Mouse (Mus musculus) liver, embryonic 11.5 days (tissue): ENCODE results near the gene Cntnap2. TPM values are rescaled to one million over a fixed set of nuclear protein-coding genes. Genes with fewer than 3 reads are reported as not detected.

Source experiments
- ATAC-seq: fragments of 200-750 bp; cut with Nextera tagmentation; replicated peaks from 2 replicates; pipeline ENCODE4 v1.8.0; 2017; ENCODE audit warnings: moderate number of reproducible peaks, mild to moderate bottlenecking, moderate TSS enrichment, moderate library complexity; ENCODE audit not compliant: low FRiP score
- DNase-seq: peaks from one replicate; pipeline ENCODE4 v3.0.0-alpha.2; 2017; ENCODE audit warnings: low spot score
- H3K27ac ChIP-seq: fragments of 300-500 bp; sonication (generic); 2 replicates; pipeline ENCODE4 v1.5.1; 2014; ENCODE audit warnings: mild to moderate bottlenecking, low read depth, low read length, control low read depth
- H3K27me3 ChIP-seq: fragments of 300-500 bp; sonication (generic); replicated peaks from 2 replicates; pipeline ENCODE4 v1.6.1; 2014; ENCODE audit warnings: low read length, mixed read lengths; ENCODE audit not compliant: control insufficient read depth, insufficient read depth
- H3K36me3 ChIP-seq: fragments of 300-500 bp; sonication (generic); 2 replicates; pipeline ENCODE4 v1.6.1; 2014; ENCODE audit warnings: mild to moderate bottlenecking, low read length, moderate library complexity, mixed read lengths; ENCODE audit not compliant: control insufficient read depth, insufficient read depth
- H3K4me1 ChIP-seq: fragments of 300-500 bp; sonication (generic); replicated peaks from 2 replicates; pipeline ENCODE4 v1.6.1; 2014; ENCODE audit warnings: low read length, mixed read lengths; ENCODE audit not compliant: control insufficient read depth, insufficient read depth
- H3K4me2 ChIP-seq: fragments of 300-500 bp; sonication (generic); 2 replicates; pipeline ENCODE4 v1.6.1; 2014; ENCODE audit warnings: mild to moderate bottlenecking, control low read depth, moderate library complexity
- H3K4me3 ChIP-seq: fragments of 300-500 bp; sonication (generic); 2 replicates; pipeline ENCODE4 v1.5.1; 2014; ENCODE audit warnings: low read depth, low read length, control low read depth
- H3K9ac ChIP-seq: fragments of 300-500 bp; sonication (generic); 2 replicates; pipeline ENCODE4 v1.6.1; 2014; ENCODE audit warnings: low read depth, low read length, control low read depth
- H3K9me3 ChIP-seq: fragments of 300-500 bp; sonication (generic); 2 replicates; pipeline ENCODE4 v1.6.1; 2016; ENCODE audit warnings: low read length, inconsistent platforms, mixed read lengths; ENCODE audit not compliant: control insufficient read depth
- WGBS: fragments of 180-500 bp; shearing (Covaris S2); extraction: QIAGEN DNeasy Blood & Tissue Kit; methylation state at CpG from one replicate; pipeline ENCODE4 v1.1.7; 2014; 5-methylcytosine and 5-hydroxymethylcytosine counted together
- polyA plus RNA-seq: library from polyadenylated mRNA; unstranded; fragments of >200 nt; fragmentation: Nextera tagmentation; extraction: Ambion mirVana; gene quantifications from 2 replicates; pipeline ENCODE4 v1.2.1, GENCODE M21; 2014

Gene Cntnap2
- polyA plus RNA-seq, 1 experiment from 2014 or later, result 1.2 TPM

DNA sequence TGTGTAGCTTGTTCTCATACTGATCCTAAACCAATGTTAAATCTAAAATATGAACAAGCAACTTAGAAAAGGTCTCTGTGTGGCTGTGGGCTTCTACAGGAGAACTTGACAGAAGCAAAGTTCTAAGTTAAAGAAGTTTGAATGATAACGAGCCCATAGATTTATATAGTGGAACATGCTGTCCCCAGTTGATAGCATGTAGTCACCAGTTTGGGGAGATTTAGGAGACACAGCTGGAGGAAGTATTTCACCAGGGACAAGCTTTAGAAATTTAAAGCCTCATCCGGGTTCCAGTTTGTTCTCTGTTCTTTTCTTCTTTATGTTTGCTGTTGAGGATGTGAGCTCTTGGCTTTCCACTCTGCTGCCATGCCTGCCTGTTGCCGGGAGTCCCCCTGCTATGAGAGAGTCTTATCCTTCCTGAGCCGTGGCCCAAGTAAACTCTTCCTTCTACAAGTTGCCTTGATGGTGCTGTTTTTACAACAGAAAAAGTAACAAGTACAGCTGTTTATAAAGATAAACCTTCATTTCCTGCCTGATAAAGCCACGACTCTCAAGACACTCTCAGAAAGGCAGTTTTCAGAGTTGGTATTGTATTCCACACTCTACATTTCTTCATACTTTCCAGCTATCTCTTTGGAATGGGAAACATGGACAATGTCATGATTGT lies 2264.1 kb downstream of the Cntnap2 start:
- DNase-seq, result no peak
- no peaks in the 10 kb centered on the region for H3K36me3 ChIP-seq
- H3K27me3 ChIP-seq, result no peaks in the 10 kb centered on the region
- peak overlapping the region; percentile 33 for H3K4me2 ChIP-seq
- 32% methylated on average over 5 of the region's 5 CpGs for WGBS
- peak overlapping the region; percentile 50; the same call in 1 of the 2 replicates for H3K27ac ChIP-seq
- H3K4me3 ChIP-seq, result no peak overlapping the region
- H3K4me1 ChIP-seq, result peaks cover 10% of the 10 kb centered on the region
- no peak overlapping the region for H3K9ac ChIP-seq
- peak; percentile 57; the same call in 1 of the 2 replicates for ATAC-seq
- no peaks in the 10 kb centered on the region for H3K9me3 ChIP-seq

DNA sequence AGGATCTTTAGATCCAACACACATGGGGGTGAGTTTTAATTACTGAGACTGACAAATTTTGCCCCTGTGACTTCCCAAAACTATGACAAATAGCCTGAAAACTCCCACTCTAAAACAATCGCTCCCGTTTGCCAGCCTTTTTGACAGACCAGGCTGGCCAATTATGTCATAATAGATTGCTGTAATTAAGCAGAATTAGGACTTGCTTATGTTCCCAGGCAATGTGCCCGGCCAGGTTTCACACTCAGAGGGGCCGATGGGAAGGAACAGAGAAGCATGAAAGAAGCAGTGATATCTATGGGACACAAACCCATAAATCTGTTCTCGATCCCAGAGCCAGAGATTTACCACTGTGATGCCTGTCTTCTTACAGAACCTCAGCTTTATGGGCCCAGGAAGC lies 2264.7 kb downstream of the Cntnap2 start:
- Histone ChIP-seq H3K4me2 (no peak overlapping the region), H3K27me3 (no peaks in the 10 kb centered on the region), H3K9ac (no peak overlapping the region), H3K4me1 (peaks cover 10% of the 10 kb centered on the region), H3K27ac (no peak overlapping the region), H3K4me3 (no peak overlapping the region), H3K9me3 (no peaks in the 10 kb centered on the region), H3K36me3 (no peaks in the 10 kb centered on the region)
- DNase-seq (no peak), ATAC-seq (no peak)
- 48% methylated on average over 5 of the region's 5 CpGs for WGBS

DNA sequence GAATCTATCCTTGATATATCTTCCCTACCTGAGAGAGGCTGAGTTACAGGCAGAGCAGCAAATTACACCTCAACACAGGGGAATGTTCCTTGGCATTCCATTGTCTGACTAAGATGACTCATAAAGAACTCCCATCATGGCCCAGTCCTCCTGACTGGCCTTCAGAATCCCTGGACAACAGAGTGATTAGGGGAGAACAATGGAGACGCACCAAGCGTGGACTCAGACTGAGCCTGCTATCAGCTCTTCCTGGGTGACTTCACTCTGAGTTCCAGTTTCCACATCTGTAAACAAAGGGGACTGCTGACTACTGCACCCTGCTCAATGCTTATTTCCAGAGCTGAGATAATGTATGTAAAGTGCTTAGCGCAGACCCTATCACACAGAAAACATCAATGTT lies 2269.1 kb downstream of the Cntnap2 start:
- Histone ChIP-seq H3K9ac (no peak overlapping the region), H3K27me3 (no peaks in the 10 kb centered on the region), H3K4me1 (peaks cover 9% of the 10 kb centered on the region), H3K27ac (no peak overlapping the region), H3K4me3 (no peak overlapping the region), H3K36me3 (no peaks in the 10 kb centered on the region), H3K9me3 (no peaks in the 10 kb centered on the region), H3K4me2 (no peak overlapping the region)
- ATAC-seq (no peak; the same call in 1 of the 2 replicates), DNase-seq (no peak)
- 69% methylated on average over 3 of the region's 3 CpGs for WGBS

DNA sequence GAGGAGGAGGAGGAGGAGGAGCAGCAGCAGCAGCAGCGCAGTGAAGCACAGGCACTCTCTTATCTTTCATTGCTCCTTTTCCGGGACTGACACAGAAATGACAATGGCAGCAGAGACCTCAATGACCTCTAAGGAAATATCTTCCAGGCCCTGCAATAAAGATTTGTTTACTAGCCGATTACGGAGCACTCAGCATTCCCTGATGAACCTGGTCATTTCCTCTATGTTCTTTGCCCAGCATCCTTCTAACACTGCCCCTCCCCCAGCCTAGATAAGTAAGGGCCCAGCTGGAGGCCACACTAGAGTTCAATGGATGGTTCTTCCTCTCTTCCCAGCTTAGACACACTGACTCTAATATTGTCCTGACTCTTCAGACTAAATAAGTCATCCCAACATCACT lies 2270.1 kb downstream of the Cntnap2 start:
- Histone ChIP-seq H3K9ac (no peak overlapping the region), H3K27ac (no peak overlapping the region), H3K9me3 (no peaks in the 10 kb centered on the region), H3K36me3 (no peaks in the 10 kb centered on the region), H3K4me1 (no peaks in the 10 kb centered on the region), H3K4me2 (no peak overlapping the region), H3K27me3 (no peaks in the 10 kb centered on the region), H3K4me3 (no peak overlapping the region)
- 18% methylated on average over 4 of the region's 4 CpGs for WGBS
- DNase-seq (no peak), ATAC-seq (no peak)

DNA sequence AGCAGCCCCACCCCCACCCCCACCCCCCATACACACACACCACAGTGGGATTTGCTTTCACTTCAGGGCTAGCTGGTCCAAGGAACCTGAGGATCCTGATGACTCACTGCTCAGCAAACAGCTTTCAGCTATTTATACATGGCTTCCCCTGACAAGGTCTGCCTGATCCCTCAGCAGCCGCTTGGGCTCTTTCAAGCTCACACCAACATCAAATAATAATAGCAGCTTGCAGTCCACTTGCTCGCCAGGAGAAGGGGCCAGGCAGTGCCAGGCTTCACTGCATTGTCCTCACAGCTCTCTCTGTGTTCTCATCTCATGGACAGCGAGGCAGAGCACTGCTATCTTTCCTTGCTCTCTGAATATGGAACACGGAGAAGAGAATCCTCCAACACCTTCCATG lies 2273.9 kb downstream of the Cntnap2 start:
- WGBS, result 51% methylated on average over 4 of the region's 4 CpGs
- Histone ChIP-seq H3K4me2 (no peak overlapping the region), H3K9ac (no peak overlapping the region), H3K4me1 (peaks cover 4% of the 10 kb centered on the region), H3K9me3 (no peaks in the 10 kb centered on the region), H3K27ac (no peak overlapping the region), H3K4me3 (no peak overlapping the region), H3K27me3 (no peaks in the 10 kb centered on the region), H3K36me3 (no peaks in the 10 kb centered on the region)
- no peak for ATAC-seq
- no peak for DNase-seq

DNA sequence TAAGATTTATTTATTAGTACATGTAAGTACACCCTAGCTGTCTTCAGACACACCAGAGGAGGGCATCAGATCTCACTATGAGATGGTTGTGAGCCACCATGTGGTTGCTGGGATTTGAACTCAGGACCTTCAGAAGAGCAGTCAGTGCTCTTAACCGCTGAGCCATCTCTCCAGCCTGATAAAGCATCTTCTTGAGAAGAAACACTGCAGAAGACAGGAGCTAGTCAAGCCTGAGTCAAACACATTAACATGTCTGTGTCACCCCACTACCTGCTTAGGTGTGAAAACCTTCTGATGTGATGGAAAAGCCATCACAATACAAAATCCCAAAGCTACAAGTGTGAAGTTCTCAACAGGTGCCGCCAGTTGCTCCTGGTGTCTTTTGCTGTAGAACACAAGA lies 2275.2 kb downstream of the Cntnap2 start:
- H3K27ac ChIP-seq, result no peak overlapping the region
- DNase-seq (no peak), ATAC-seq (no peak)
- no peaks in the 10 kb centered on the region for H3K9me3 ChIP-seq
- WGBS, result 82% methylated on average over 2 of the region's 2 CpGs
- no peak overlapping the region for H3K4me3 ChIP-seq
- peaks cover 5% of the 10 kb centered on the region for H3K4me1 ChIP-seq
- no peak overlapping the region for H3K4me2 ChIP-seq
- no peaks in the 10 kb centered on the region for H3K36me3 ChIP-seq
- H3K9ac ChIP-seq, result no peak overlapping the region
- H3K27me3 ChIP-seq, result no peaks in the 10 kb centered on the region

DNA sequence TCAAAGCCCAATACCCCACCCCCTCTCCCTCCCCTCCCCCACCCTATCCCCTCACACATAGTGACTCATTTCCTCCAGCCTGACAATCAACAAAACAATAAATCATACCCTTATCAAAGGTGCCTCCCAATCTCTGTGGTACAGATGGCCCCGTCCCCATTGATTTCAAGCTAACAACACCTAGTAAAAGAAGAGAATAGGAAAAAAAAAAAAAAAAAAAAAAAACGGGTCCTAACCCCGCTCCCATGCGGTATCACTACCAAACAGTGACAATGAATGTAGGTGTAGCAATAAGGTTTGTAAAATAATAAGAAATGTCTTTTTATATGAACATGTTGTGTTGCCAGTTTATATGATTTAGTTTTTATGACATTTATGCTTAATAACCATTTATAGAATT lies 2278.1 kb downstream of the Cntnap2 start:
- Histone ChIP-seq H3K27ac (no peak overlapping the region), H3K9ac (no peak overlapping the region), H3K27me3 (no peaks in the 10 kb centered on the region), H3K36me3 (no peaks in the 10 kb centered on the region), H3K4me2 (no peak overlapping the region), H3K4me3 (no peak overlapping the region), H3K9me3 (no peaks in the 10 kb centered on the region), H3K4me1 (peaks cover 8% of the 10 kb centered on the region)
- no peak for DNase-seq
- 51% methylated on average over 4 of the region's 4 CpGs for WGBS
- no peak for ATAC-seq

DNA sequence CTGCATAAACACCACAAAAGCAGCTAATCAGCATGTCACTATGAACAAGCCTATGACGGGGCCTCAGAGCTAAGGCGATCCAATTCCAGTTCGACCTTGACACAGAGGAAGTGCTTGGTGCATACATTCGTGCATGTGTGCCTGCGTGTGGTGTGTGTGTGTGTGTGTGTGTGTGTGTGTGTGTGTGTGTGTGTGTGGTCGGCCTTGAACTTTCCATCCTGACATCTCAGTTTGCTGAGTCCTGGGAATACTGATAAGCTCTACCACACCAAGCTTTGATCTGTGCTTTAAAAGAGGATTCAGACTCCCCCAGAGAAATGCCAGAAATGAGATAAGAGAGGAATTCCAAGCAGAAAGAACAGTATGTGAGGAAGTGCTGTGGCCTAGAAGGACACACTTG lies 2279.0 kb downstream of the Cntnap2 start:
- 32% methylated on average over 6 of the region's 6 CpGs for WGBS
- Histone ChIP-seq H3K9me3 (no peaks in the 10 kb centered on the region), H3K4me3 (no peak overlapping the region), H3K9ac (no peak overlapping the region), H3K4me1 (peaks cover 8% of the 10 kb centered on the region), H3K27ac (no peak overlapping the region), H3K36me3 (no peaks in the 10 kb centered on the region), H3K4me2 (no peak overlapping the region), H3K27me3 (no peaks in the 10 kb centered on the region)
- DNase-seq (no peak), ATAC-seq (peak; percentile 45)

DNA sequence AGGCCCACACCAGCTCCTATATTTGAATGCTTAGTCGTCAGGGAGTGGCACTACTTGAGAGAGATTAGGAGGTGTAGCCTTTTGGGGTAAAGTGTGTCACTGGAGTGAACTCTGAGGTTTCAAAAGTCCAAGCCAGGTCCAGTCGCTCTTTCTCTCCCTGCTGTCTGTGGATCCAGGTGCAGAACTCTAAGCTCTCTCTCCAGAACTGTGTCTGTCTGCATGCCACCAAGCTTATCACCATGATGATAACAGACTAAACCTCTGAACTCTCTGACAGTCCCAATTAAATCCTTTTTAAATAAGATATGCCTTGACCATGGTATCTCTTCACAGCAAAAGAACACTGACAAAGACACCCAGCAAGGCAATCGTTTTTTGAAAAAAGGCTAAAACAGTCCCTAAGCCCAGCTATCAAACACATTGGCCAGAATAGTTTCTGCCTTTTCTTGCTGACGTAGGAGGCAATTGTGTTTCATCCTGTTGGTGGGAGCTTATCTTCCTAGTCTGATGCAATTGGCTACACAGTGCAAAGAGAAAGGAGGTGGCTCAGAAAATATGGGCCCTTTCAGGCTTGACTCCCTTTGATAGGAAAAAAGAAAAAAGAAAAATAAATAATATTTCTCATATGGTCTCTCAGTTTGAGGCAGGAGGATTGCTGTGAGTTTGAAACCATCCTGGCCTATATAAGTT lies 2281.8 kb downstream of the Cntnap2 start:
- Histone ChIP-seq H3K4me3 (no peak overlapping the region), H3K9ac (no peak overlapping the region), H3K27ac (no peak overlapping the region), H3K4me1 (peaks cover 8% of the 10 kb centered on the region), H3K36me3 (no peaks in the 10 kb centered on the region), H3K4me2 (no peak overlapping the region), H3K27me3 (no peaks in the 10 kb centered on the region), H3K9me3 (no peaks in the 10 kb centered on the region)
- 49% methylated on average over 4 of the region's 4 CpGs for WGBS
- DNase-seq (no peak), ATAC-seq (no peak)
